Mouse (Mus musculus): Measurements from ENCODE around the gene Nfia. TPM values are rescaled to one million over a fixed set of nuclear protein-coding genes. Genes with fewer than 3 reads are reported as not detected.

Nfia gene
- polyA plus RNA-seq, 1 experiment from 2014 or later, result 26.6 TPM

- H3K9me3 ChIP-seq (replicated peaks; ENCODE audit: control insufficient read depth, low read length, poor library complexity, severe bottlenecking), result no peaks in the 10 kb centered on the region
- H3K27ac ChIP-seq (ENCODE audit: low read length), result no peak overlapping the region
- H3K4me3 ChIP-seq (ENCODE audit: low read depth, low read length), result no peak overlapping the region
- no peaks in the 10 kb centered on the region for H3K4me1 ChIP-seq (ENCODE audit: control insufficient read depth, insufficient read depth, low read length)
- no peak overlapping the region for H3K9ac ChIP-seq (ENCODE audit: low read depth, low read length)
- no peaks in the 10 kb centered on the region for H3K27me3 ChIP-seq (ENCODE audit: control insufficient read depth, insufficient read depth, low read depth, low read length)
- ATAC-seq, result no peak
- no peak overlapping the region for H3K4me2 ChIP-seq (ENCODE audit: low read length)
- WGBS, result 74% methylated on average over 4 of the region's 4 CpGs
- no peaks in the 10 kb centered on the region for H3K36me3 ChIP-seq (ENCODE audit: control insufficient read depth, insufficient read depth, low read length)
These were observed 314.4 kb downstream of the Nfia start for GRCm38 (mm10) chr4:98086976-98087375.

GRCm38 (mm10) chr4:98089985-98090384 lies 317.5 kb downstream of the Nfia start:
- H3K9ac ChIP-seq (ENCODE audit: low read depth, low read length), result no peak overlapping the region
- peaks cover 2% of the 10 kb centered on the region; the same call in 1 of the 2 replicates for H3K4me1 ChIP-seq (ENCODE audit: control insufficient read depth, insufficient read depth, low read length)
- H3K9me3 ChIP-seq (replicated peaks; ENCODE audit: control insufficient read depth, low read length, poor library complexity, severe bottlenecking), result no peaks in the 10 kb centered on the region
- H3K36me3 ChIP-seq (ENCODE audit: control insufficient read depth, insufficient read depth, low read length), result no peaks in the 10 kb centered on the region
- no peak overlapping the region for H3K27ac ChIP-seq (ENCODE audit: low read length)
- no peak for ATAC-seq
- H3K4me2 ChIP-seq (ENCODE audit: low read length), result no peak overlapping the region
- no peaks in the 10 kb centered on the region for H3K27me3 ChIP-seq (ENCODE audit: control insufficient read depth, insufficient read depth, low read depth, low read length)
- no peak overlapping the region for H3K4me3 ChIP-seq (ENCODE audit: low read depth, low read length)
- 36% methylated on average over 6 of the region's 6 CpGs for WGBS

- no peaks in the 10 kb centered on the region for H3K36me3 ChIP-seq (ENCODE audit: control insufficient read depth, insufficient read depth, low read length)
- no peaks in the 10 kb centered on the region for H3K9me3 ChIP-seq (replicated peaks; ENCODE audit: control insufficient read depth, low read length, poor library complexity, severe bottlenecking)
- ATAC-seq, result no peak
- WGBS, result 64% methylated on average over 3 of the region's 3 CpGs
- no peak overlapping the region for H3K4me3 ChIP-seq (ENCODE audit: low read depth, low read length)
- no peaks in the 10 kb centered on the region for H3K27me3 ChIP-seq (ENCODE audit: control insufficient read depth, insufficient read depth, low read depth, low read length)
- no peak overlapping the region for H3K9ac ChIP-seq (ENCODE audit: low read depth, low read length)
- H3K27ac ChIP-seq (ENCODE audit: low read length), result no peak overlapping the region
- peaks cover 2% of the 10 kb centered on the region; the same call in 1 of the 2 replicates for H3K4me1 ChIP-seq (ENCODE audit: control insufficient read depth, insufficient read depth, low read length)
- H3K4me2 ChIP-seq (ENCODE audit: low read length), result no peak overlapping the region
These were observed 318.1 kb downstream of the Nfia start for GRCm38 (mm10) chr4:98090586-98090985.

GRCm38 (mm10) chr4:98091368-98091827 lies 318.9 kb downstream of the Nfia start:
- H3K4me2 ChIP-seq (ENCODE audit: low read length), result no peak overlapping the region
- H3K4me3 ChIP-seq (ENCODE audit: low read depth, low read length), result no peak overlapping the region
- peak overlapping the region; percentile 50 for H3K27ac ChIP-seq (ENCODE audit: low read length)
- 64% methylated on average over 4 of the region's 4 CpGs for WGBS
- ATAC-seq, result no peak
- H3K4me1 ChIP-seq (ENCODE audit: control insufficient read depth, insufficient read depth, low read length), result peaks cover 2% of the 10 kb centered on the region; the same call in 1 of the 2 replicates
- no peaks in the 10 kb centered on the region for H3K9me3 ChIP-seq (replicated peaks; ENCODE audit: control insufficient read depth, low read length, poor library complexity, severe bottlenecking)
- no peaks in the 10 kb centered on the region for H3K36me3 ChIP-seq (ENCODE audit: control insufficient read depth, insufficient read depth, low read length)
- H3K9ac ChIP-seq (ENCODE audit: low read depth, low read length), result no peak overlapping the region
- H3K27me3 ChIP-seq (ENCODE audit: control insufficient read depth, insufficient read depth, low read depth, low read length), result no peaks in the 10 kb centered on the region

- WGBS, result 88% methylated on average over 5 of the region's 5 CpGs
- Histone ChIP-seq H3K9me3 (replicated peaks; ENCODE audit: control insufficient read depth, low read length, poor library complexity, severe bottlenecking) (no peaks in the 10 kb centered on the region), H3K27me3 (ENCODE audit: control insufficient read depth, insufficient read depth, low read depth, low read length) (no peaks in the 10 kb centered on the region), H3K36me3 (ENCODE audit: control insufficient read depth, insufficient read depth, low read length) (no peaks in the 10 kb centered on the region), H3K27ac (ENCODE audit: low read length) (peak overlapping the region; percentile 50), H3K9ac (ENCODE audit: low read depth, low read length) (no peak overlapping the region), H3K4me3 (ENCODE audit: low read depth, low read length) (no peak overlapping the region), H3K4me1 (ENCODE audit: control insufficient read depth, insufficient read depth, low read length) (peaks cover 2% of the 10 kb centered on the region; the same call in 1 of the 2 replicates), H3K4me2 (ENCODE audit: low read length) (no peak overlapping the region)
- ATAC-seq, result no peak
These were observed 319.5 kb downstream of the Nfia start for GRCm38 (mm10) chr4:98091901-98092472.

GRCm38 (mm10) chr4:98094112-98094805 lies 321.7 kb downstream of the Nfia start:
- H3K36me3 ChIP-seq (ENCODE audit: control insufficient read depth, insufficient read depth, low read length), result no peaks in the 10 kb centered on the region
- peaks cover 2% of the 10 kb centered on the region; the same call in 1 of the 2 replicates for H3K4me1 ChIP-seq (ENCODE audit: control insufficient read depth, insufficient read depth, low read length)
- WGBS, result 21% methylated on average over 19 of the region's 19 CpGs
- H3K4me2 ChIP-seq (ENCODE audit: low read length), result peak overlapping the region; percentile 55
- H3K27ac ChIP-seq (ENCODE audit: low read length), result no peak overlapping the region
- ATAC-seq, result peak; percentile 60
- H3K27me3 ChIP-seq (ENCODE audit: control insufficient read depth, insufficient read depth, low read depth, low read length), result no peaks in the 10 kb centered on the region
- peak overlapping the region; percentile 46; the same call in 1 of the 2 replicates for H3K9ac ChIP-seq (ENCODE audit: low read depth, low read length)
- no peaks in the 10 kb centered on the region for H3K9me3 ChIP-seq (replicated peaks; ENCODE audit: control insufficient read depth, low read length, poor library complexity, severe bottlenecking)
- H3K4me3 ChIP-seq (ENCODE audit: low read depth, low read length), result peak overlapping the region; percentile 27

GRCm38 (mm10) chr4:98095060-98095459 lies 322.5 kb downstream of the Nfia start:
- Histone ChIP-seq H3K27ac (ENCODE audit: low read length) (no peak overlapping the region), H3K9ac (ENCODE audit: low read depth, low read length) (no peak overlapping the region), H3K4me1 (ENCODE audit: control insufficient read depth, insufficient read depth, low read length) (peaks cover 2% of the 10 kb centered on the region; the same call in 1 of the 2 replicates), H3K4me3 (ENCODE audit: low read depth, low read length) (no peak overlapping the region), H3K36me3 (ENCODE audit: control insufficient read depth, insufficient read depth, low read length) (no peaks in the 10 kb centered on the region), H3K27me3 (ENCODE audit: control insufficient read depth, insufficient read depth, low read depth, low read length) (no peaks in the 10 kb centered on the region), H3K9me3 (replicated peaks; ENCODE audit: control insufficient read depth, low read length, poor library complexity, severe bottlenecking) (no peaks in the 10 kb centered on the region), H3K4me2 (ENCODE audit: low read length) (no peak overlapping the region)
- WGBS, result 74% methylated on average over 2 of the region's 2 CpGs
- ATAC-seq, result no peak

- no peaks in the 10 kb centered on the region for H3K27me3 ChIP-seq (ENCODE audit: control insufficient read depth, insufficient read depth, low read depth, low read length)
- no peak for ATAC-seq
- H3K36me3 ChIP-seq (ENCODE audit: control insufficient read depth, insufficient read depth, low read length), result no peaks in the 10 kb centered on the region
- H3K9me3 ChIP-seq (replicated peaks; ENCODE audit: control insufficient read depth, low read length, poor library complexity, severe bottlenecking), result no peaks in the 10 kb centered on the region
- no peak overlapping the region for H3K27ac ChIP-seq (ENCODE audit: low read length)
- no peak overlapping the region for H3K4me2 ChIP-seq (ENCODE audit: low read length)
- 84% methylated on average over 4 of the region's 4 CpGs for WGBS
- peaks cover 4% of the 10 kb centered on the region for H3K4me1 ChIP-seq (ENCODE audit: control insufficient read depth, insufficient read depth, low read length)
- no peak overlapping the region for H3K9ac ChIP-seq (ENCODE audit: low read depth, low read length)
- no peak overlapping the region for H3K4me3 ChIP-seq (ENCODE audit: low read depth, low read length)
These were observed 324.6 kb downstream of the Nfia start for GRCm38 (mm10) chr4:98097013-98097566.

GRCm38 (mm10) chr4:98098663-98099062 lies 326.1 kb downstream of the Nfia start:
- no peak overlapping the region for H3K4me3 ChIP-seq (ENCODE audit: low read depth, low read length)
- no peak overlapping the region for H3K4me2 ChIP-seq (ENCODE audit: low read length)
- H3K36me3 ChIP-seq (ENCODE audit: control insufficient read depth, insufficient read depth, low read length), result no peaks in the 10 kb centered on the region
- no peak overlapping the region for H3K9ac ChIP-seq (ENCODE audit: low read depth, low read length)
- H3K27me3 ChIP-seq (ENCODE audit: control insufficient read depth, insufficient read depth, low read depth, low read length), result no peaks in the 10 kb centered on the region
- 52% methylated on average over 1 of the region's 1 CpGs for WGBS
- peaks cover 11% of the 10 kb centered on the region for H3K4me1 ChIP-seq (ENCODE audit: control insufficient read depth, insufficient read depth, low read length)
- H3K9me3 ChIP-seq (replicated peaks; ENCODE audit: control insufficient read depth, low read length, poor library complexity, severe bottlenecking), result no peaks in the 10 kb centered on the region
- no peak overlapping the region for H3K27ac ChIP-seq (ENCODE audit: low read length)
- ATAC-seq, result no peak

Data from midbrain, embryonic 16.5 days (tissue).